Mouse (Mus musculus) testis, postnatal 10 days (tissue): ENCODE data around the gene Cep78.
A peak's percentile ranks its signal among the peaks of the same experiment; 100 is the strongest.
"Not testable (repeated sequence)": the region's sequence is repeated elsewhere in the genome, so short reads cannot be mapped to it uniquely, and the experiment has no call there.

Experiments
- DNase-seq: peaks from one replicate; pipeline ENCODE4 v3.0.0; 2021; ENCODE audit warnings: low spot score

Gene Cep78

GRCm38 (mm10) chr19:15984449-15985171 lies at the start of gene Cep78:
Gene Cep78, minus strand, starts transcription at chr19:15984989.
- DNase-seq = peak; percentile 96

- no peak for DNase-seq
Observed at GRCm38 (mm10) chr19:16031276-16031675, 46.5 kb upstream of the Cep78 start.

GRCm38 (mm10) chr19:16029253-16029771 lies 44.5 kb upstream of the Cep78 start:
- DNase-seq = not testable (repeated sequence)

GRCm38 (mm10) chr19:16028746-16029252 lies 44.0 kb upstream of the Cep78 start:
- no peak for DNase-seq

GRCm38 (mm10) chr19:16027876-16028670 lies 43.3 kb upstream of the Cep78 start:
- DNase-seq = no peak

GRCm38 (mm10) chr19:16026276-16026675 lies 41.5 kb upstream of the Cep78 start:
- no peak for DNase-seq

- DNase-seq = no peak
Observed at GRCm38 (mm10) chr19:16022178-16022577, 37.4 kb upstream of the Cep78 start.

- no peak for DNase-seq
Observed at GRCm38 (mm10) chr19:16016171-16016570, 31.4 kb upstream of the Cep78 start.

GRCm38 (mm10) chr19:16015191-16015968 lies 30.6 kb upstream of the Cep78 start:
- DNase-seq = no peak

GRCm38 (mm10) chr19:16009746-16010337 lies 25.1 kb upstream of the Cep78 start:
- no peak for DNase-seq

- DNase-seq = no peak
Observed at GRCm38 (mm10) chr19:16009111-16009510, 24.3 kb upstream of the Cep78 start.

- DNase-seq = no peak
Observed at GRCm38 (mm10) chr19:16007131-16007530, 22.3 kb upstream of the Cep78 start.

GRCm38 (mm10) chr19:15998157-15998556 lies 13.4 kb upstream of the Cep78 start:
- DNase-seq = peak; percentile 73

GRCm38 (mm10) chr19:15996901-15997564 lies 12.2 kb upstream of the Cep78 start:
- DNase-seq = peak; percentile 63

- no peak for DNase-seq
Observed at GRCm38 (mm10) chr19:15990102-15990501, 5.3 kb upstream of the Cep78 start.

GRCm38 (mm10) chr19:15985172-15985713 lies 454 bp upstream of the Cep78 start:
- no peak for DNase-seq

- DNase-seq = no peak
Observed at GRCm38 (mm10) chr19:15983739-15984344, 947 bp downstream of the Cep78 start.

GRCm38 (mm10) chr19:15982926-15983738 lies 1.7 kb downstream of the Cep78 start:
- no peak for DNase-seq

GRCm38 (mm10) chr19:15981861-15982260 lies 2.9 kb downstream of the Cep78 start:
- DNase-seq = peak; percentile 72
